Mouse (Mus musculus) midbrain, embryonic 14.5 days (tissue): ENCODE data around the gene Frmd4a. TPM values are rescaled to one million over a fixed set of nuclear protein-coding genes. Genes with fewer than 3 reads are reported as not detected.

Experiments
- ATAC-seq: fragments of 200-750 bp; cut with Nextera tagmentation; 2 replicates; pipeline ENCODE4 v1.8.0; 2017; ENCODE audit warnings: moderate number of reproducible peaks, moderate library complexity; ENCODE audit not compliant: low FRiP score, low TSS enrichment
- DNase-seq: peaks from one replicate; pipeline ENCODE4 v3.0.0-alpha.2; 2015
- H3K27ac ChIP-seq: fragments of 300-500 bp; sonication (generic); replicated peaks from 2 replicates; pipeline ENCODE4 v1.5.1; 2014; ENCODE audit warnings: mild to moderate bottlenecking, low read depth, low read length, moderate library complexity
- H3K27me3 ChIP-seq: fragments of 300-500 bp; sonication (generic); 2 replicates; pipeline ENCODE4 v1.6.1; 2014; ENCODE audit warnings: low read length, control low read depth, mixed read lengths; ENCODE audit not compliant: control insufficient read depth, insufficient read depth
- H3K36me3 ChIP-seq: fragments of 300-500 bp; sonication (generic); 2 replicates; pipeline ENCODE4 v1.6.1; 2014; ENCODE audit warnings: low read length, control low read depth; ENCODE audit not compliant: control insufficient read depth, insufficient read depth
- H3K4me1 ChIP-seq: fragments of 300-500 bp; sonication (generic); 2 replicates; pipeline ENCODE4 v1.6.1; 2014; ENCODE audit warnings: mild to moderate bottlenecking, antibody characterized with exemption, low read length, control low read depth; ENCODE audit not compliant: control insufficient read depth, insufficient read depth
- H3K4me2 ChIP-seq: fragments of 300-500 bp; sonication (generic); 2 replicates; pipeline ENCODE4 v1.6.1; 2014; ENCODE audit warnings: mild to moderate bottlenecking, low read length, moderate library complexity
- H3K4me3 ChIP-seq: fragments of 300-500 bp; sonication (generic); replicated peaks from 2 replicates; pipeline ENCODE4 v1.5.1; 2014; ENCODE audit warnings: low read depth, low read length
- H3K9ac ChIP-seq: fragments of 300-500 bp; sonication (generic); replicated peaks from 2 replicates; pipeline ENCODE4 v1.6.1; 2014; ENCODE audit warnings: mild to moderate bottlenecking, low read length, moderate library complexity
- H3K9me3 ChIP-seq: fragments of 300-500 bp; sonication (generic); 2 replicates; pipeline ENCODE4 v1.6.1; 2016; ENCODE audit warnings: low read length, control low read depth, mixed read lengths; ENCODE audit not compliant: control insufficient read depth
- WGBS: fragments of 180-500 bp; shearing (Covaris S2); extraction: QIAGEN DNeasy Blood & Tissue Kit; methylation state at CpG from one replicate; pipeline ENCODE4 v1.1.7; 2014; 5-methylcytosine and 5-hydroxymethylcytosine counted together
- polyA plus RNA-seq: library from polyadenylated mRNA; unstranded; fragments of >200 nt; fragmentation: Nextera tagmentation; extraction: Ambion mirVana; gene quantifications from 2 replicates; pipeline ENCODE4 v1.2.1, GENCODE M21; 2014

Gene Frmd4a
- polyA plus RNA-seq, 1 experiment from 2014 or later: 68.4 TPM

- peaks cover 47% of the 10 kb centered on the region for H3K36me3 ChIP-seq
- no peaks in the 10 kb centered on the region for H3K27me3 ChIP-seq
- no peaks in the 10 kb centered on the region for H3K9me3 ChIP-seq
- H3K4me1 ChIP-seq: no peaks in the 10 kb centered on the region; the same call in 1 of the 2 replicates
- ATAC-seq: no peak
- no peak overlapping the region for H3K27ac ChIP-seq
- no peak overlapping the region for H3K4me2 ChIP-seq
- DNase-seq: no peak
- no peak overlapping the region for H3K4me3 ChIP-seq
- H3K9ac ChIP-seq: no peak overlapping the region
- WGBS: 95% methylated on average over 14 of the region's 14 CpGs
Observed at GRCm38 (mm10) chr2:4549271-4549670, 531.8 kb downstream of the Frmd4a start.

DNA sequence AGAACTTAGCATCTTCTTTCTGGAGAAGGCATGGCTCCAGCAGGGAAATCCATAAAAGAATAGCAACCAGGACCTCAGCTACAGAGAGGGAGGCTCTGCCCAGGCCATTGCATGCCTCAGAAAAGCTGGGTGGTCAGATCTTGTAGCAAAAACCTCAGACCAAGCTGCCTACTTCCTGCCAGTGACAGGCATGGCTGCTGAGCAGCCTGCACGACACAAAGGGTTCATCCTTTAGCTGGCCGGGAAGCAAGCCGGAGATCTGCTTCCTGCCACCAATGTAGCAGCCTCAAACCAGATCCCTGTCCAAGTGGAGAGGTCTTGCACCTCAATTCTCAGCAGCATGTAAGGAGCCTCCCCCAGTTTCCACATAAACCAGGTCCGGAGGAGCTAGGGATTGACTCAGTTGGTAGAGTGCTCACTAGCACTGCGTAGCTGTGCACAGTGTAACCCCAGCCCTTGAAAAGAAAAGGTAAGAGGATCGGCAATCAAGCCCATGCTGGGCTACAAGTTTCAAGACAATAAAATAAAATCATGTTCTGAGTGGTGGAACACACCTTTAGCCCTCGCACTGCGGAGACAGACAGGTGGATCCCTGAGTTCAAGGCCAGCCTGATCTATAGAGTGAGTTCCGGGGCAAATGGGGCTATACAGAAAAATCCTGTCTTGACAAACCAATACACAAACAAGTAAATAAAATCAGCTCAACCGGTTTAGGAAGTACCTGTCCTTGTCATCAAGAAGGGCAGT, 532.7 kb downstream of the Frmd4a start:
- WGBS: 92% methylated on average over 10 of the region's 10 CpGs
- H3K27ac ChIP-seq: no peak overlapping the region
- peaks cover under 1% of the 10 kb centered on the region; the same call in 1 of the 2 replicates for H3K4me1 ChIP-seq
- no peak overlapping the region for H3K9ac ChIP-seq
- no peaks in the 10 kb centered on the region for H3K9me3 ChIP-seq
- DNase-seq (no peak), ATAC-seq (no peak)
- no peaks in the 10 kb centered on the region for H3K27me3 ChIP-seq
- no peak overlapping the region for H3K4me3 ChIP-seq
- no peak overlapping the region for H3K4me2 ChIP-seq
- peaks cover 40% of the 10 kb centered on the region for H3K36me3 ChIP-seq

- Histone ChIP-seq H3K9ac (no peak overlapping the region), H3K9me3 (no peaks in the 10 kb centered on the region), H3K4me3 (no peak overlapping the region), H3K27me3 (no peaks in the 10 kb centered on the region), H3K36me3 (peaks cover 32% of the 10 kb centered on the region), H3K4me1 (peaks cover 13% of the 10 kb centered on the region), H3K27ac (no peak overlapping the region), H3K4me2 (no peak overlapping the region)
- WGBS: 44% methylated on average over 2 of the region's 2 CpGs
- ATAC-seq (no peak), DNase-seq (no peak)
Observed at GRCm38 (mm10) chr2:4551438-4551837, 533.9 kb downstream of the Frmd4a start.

DNA sequence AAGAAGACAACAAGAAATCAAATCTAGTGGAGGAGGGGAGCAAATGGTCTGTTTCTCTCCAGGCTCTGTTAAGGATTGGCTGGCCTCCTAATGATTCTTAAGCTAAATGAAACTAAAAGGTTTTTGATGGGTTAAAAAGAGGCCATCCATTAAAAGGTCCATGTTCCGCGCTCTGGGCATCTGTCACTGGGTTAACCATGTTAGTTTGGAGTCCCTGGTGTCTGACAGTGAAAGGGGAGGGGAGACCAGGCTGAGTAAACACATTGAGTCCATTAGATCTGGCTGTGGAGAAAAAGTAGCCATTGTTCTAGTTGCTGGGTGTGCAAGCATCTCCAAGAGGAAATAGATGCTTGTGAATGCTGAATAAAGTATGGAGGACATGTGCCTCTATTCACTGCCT, 534.3 kb downstream of the Frmd4a start:
- Histone ChIP-seq H3K4me3 (no peak overlapping the region), H3K27ac (no peak overlapping the region), H3K4me1 (peaks cover 18% of the 10 kb centered on the region), H3K9ac (no peak overlapping the region), H3K27me3 (no peaks in the 10 kb centered on the region), H3K4me2 (no peak overlapping the region), H3K9me3 (no peaks in the 10 kb centered on the region), H3K36me3 (peaks cover 31% of the 10 kb centered on the region)
- 88% methylated on average over 2 of the region's 2 CpGs for WGBS
- no peak for ATAC-seq
- DNase-seq: no peak

DNA sequence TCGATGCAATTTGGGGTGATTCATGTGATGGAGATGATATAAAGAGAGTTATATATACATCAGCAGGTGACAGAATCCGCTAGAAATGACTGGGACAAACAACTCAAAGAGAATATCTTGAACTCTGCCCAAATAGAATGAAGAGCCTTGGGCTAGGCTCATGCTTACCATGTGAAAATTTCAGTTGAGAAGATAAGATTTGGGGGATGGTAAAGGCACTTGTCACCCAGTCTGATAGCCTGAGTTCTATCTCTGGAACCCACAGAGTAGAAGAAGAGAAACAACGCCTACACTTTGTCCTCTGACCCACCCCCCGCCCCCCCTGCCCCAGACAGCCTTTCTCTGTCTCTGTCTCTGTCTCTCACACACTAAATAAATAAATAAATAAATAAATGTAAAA, 535.0 kb downstream of the Frmd4a start:
- H3K27ac ChIP-seq: no peak overlapping the region
- H3K9ac ChIP-seq: no peak overlapping the region
- DNase-seq: no peak
- no peaks in the 10 kb centered on the region for H3K9me3 ChIP-seq
- WGBS: 94% methylated on average over 4 of the region's 4 CpGs
- no peak overlapping the region for H3K4me3 ChIP-seq
- no peaks in the 10 kb centered on the region for H3K27me3 ChIP-seq
- ATAC-seq: no peak
- H3K4me1 ChIP-seq: peaks cover 21% of the 10 kb centered on the region
- peaks cover 31% of the 10 kb centered on the region for H3K36me3 ChIP-seq
- H3K4me2 ChIP-seq: no peak overlapping the region

GRCm38 (mm10) chr2:4555221-4555631, 537.7 kb downstream of the Frmd4a start:
- peaks cover 14% of the 10 kb centered on the region for H3K36me3 ChIP-seq
- no peak overlapping the region for H3K27ac ChIP-seq
- H3K27me3 ChIP-seq: no peaks in the 10 kb centered on the region
- WGBS: 59% methylated on average over 7 of the region's 7 CpGs
- peaks cover 43% of the 10 kb centered on the region for H3K4me1 ChIP-seq
- no peak overlapping the region for H3K9ac ChIP-seq
- H3K4me2 ChIP-seq: no peak overlapping the region
- DNase-seq: no peak
- ATAC-seq: no peak
- no peak overlapping the region for H3K4me3 ChIP-seq
- H3K9me3 ChIP-seq: no peaks in the 10 kb centered on the region

DNA sequence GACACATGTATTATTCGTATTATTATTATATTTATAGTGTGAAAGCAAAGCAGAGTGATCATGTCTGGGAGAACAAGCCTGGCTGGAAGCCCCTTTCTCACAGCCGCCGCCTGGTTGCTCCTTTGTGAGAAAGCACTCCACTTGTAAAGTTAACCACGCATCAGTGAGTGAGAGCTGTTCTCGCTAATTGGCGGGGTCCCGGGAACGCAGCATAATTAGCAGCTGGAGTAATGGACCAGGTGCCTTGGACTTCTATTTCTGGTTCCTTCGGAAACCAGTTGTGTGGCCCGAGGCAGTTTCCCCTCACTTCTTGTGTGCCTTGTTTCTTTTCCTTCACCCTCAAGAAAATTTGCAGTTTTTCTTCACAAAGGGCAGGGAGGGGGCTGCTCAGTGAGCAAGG, 538.7 kb downstream of the Frmd4a start:
- peaks cover 47% of the 10 kb centered on the region for H3K4me1 ChIP-seq
- no peaks in the 10 kb centered on the region for H3K9me3 ChIP-seq
- no peak overlapping the region for H3K9ac ChIP-seq
- no peak overlapping the region for H3K4me3 ChIP-seq
- H3K27me3 ChIP-seq: no peaks in the 10 kb centered on the region
- peaks cover 4% of the 10 kb centered on the region for H3K36me3 ChIP-seq
- ATAC-seq (no peak), DNase-seq (peak; percentile 59)
- 16% methylated on average over 10 of the region's 10 CpGs for WGBS
- H3K4me2 ChIP-seq: no peak overlapping the region
- H3K27ac ChIP-seq: 0 out of 2 replicates have a peak overlapping the region, but pooled peaks have one; percentile 10

DNA sequence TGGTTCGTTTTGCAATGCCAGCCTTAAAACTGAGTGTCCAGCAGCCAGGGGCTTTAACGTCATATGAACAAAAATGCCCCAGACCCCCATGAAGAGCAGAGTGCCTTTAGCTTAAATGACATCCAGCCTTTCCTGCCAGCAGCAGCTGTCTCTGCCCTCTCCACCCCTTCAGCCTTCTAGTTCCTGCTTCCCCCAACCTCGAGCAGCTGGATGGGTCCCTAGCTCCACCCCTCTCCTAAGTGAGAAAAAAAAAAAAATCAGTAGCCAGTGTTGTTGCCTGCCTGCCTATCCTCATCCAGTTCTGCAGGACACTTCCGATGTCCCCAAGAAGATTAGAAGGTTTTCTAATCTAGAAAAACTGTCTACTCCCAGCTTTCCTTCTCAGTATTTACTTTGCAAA, 539.5 kb downstream of the Frmd4a start:
- H3K9ac ChIP-seq: no peak overlapping the region
- H3K9me3 ChIP-seq: no peaks in the 10 kb centered on the region
- no peaks in the 10 kb centered on the region; the same call in 1 of the 2 replicates for H3K36me3 ChIP-seq
- no peak overlapping the region for H3K4me2 ChIP-seq
- H3K4me3 ChIP-seq: no peak overlapping the region
- DNase-seq (no peak), ATAC-seq (no peak)
- 0 out of 2 replicates have a peak overlapping the region, but pooled peaks have one; percentile 10 for H3K27ac ChIP-seq
- peaks cover 52% of the 10 kb centered on the region for H3K4me1 ChIP-seq
- no peaks in the 10 kb centered on the region for H3K27me3 ChIP-seq
- WGBS: 25% methylated on average over 4 of the region's 4 CpGs

GRCm38 (mm10) chr2:4557466-4557865, 539.9 kb downstream of the Frmd4a start:
- H3K27me3 ChIP-seq: no peaks in the 10 kb centered on the region
- no peak overlapping the region for H3K4me3 ChIP-seq
- no peak overlapping the region for H3K4me2 ChIP-seq
- no peak overlapping the region for H3K27ac ChIP-seq
- H3K36me3 ChIP-seq: no peaks in the 10 kb centered on the region; the same call in 1 of the 2 replicates
- WGBS: 33% methylated on average over 4 of the region's 4 CpGs
- no peaks in the 10 kb centered on the region for H3K9me3 ChIP-seq
- peaks cover 52% of the 10 kb centered on the region for H3K4me1 ChIP-seq
- H3K9ac ChIP-seq: no peak overlapping the region
- no peak for DNase-seq
- no peak for ATAC-seq
